Mouse (Mus musculus) embryo, embryonic 9.5 days (tissue): ENCODE measurements around the gene Fbn1.
"Not testable (repeated sequence)": the region's sequence is repeated elsewhere in the genome, so short reads cannot be mapped to it uniquely, and the experiment has no call there.

Source experiments
- DNase-seq: peaks from one replicate; pipeline ENCODE4 v3.0.0-alpha.2; 2017; ENCODE audit errors: extremely low spot score

Fbn1 gene

DNA sequence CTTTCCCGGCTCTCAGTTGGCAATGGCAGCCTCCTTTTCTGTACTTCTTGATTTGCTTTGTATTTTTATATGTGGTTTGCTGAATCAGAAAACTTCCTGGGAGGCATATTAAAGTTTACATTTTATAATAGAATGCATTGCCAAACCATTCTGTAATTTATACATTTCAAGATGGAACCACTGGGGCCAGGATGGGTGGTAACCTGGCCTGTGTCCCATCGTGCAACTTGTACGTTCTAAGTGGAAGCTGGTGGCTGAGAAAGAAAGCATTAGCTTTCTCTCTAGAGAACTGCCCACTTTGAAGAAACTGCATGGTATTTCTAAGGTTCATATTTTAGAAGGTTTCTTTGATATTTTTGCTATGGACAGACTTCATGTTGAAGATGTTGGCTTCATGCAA lies 212.3 kb downstream of the Fbn1 start:
- no peak for DNase-seq

DNA sequence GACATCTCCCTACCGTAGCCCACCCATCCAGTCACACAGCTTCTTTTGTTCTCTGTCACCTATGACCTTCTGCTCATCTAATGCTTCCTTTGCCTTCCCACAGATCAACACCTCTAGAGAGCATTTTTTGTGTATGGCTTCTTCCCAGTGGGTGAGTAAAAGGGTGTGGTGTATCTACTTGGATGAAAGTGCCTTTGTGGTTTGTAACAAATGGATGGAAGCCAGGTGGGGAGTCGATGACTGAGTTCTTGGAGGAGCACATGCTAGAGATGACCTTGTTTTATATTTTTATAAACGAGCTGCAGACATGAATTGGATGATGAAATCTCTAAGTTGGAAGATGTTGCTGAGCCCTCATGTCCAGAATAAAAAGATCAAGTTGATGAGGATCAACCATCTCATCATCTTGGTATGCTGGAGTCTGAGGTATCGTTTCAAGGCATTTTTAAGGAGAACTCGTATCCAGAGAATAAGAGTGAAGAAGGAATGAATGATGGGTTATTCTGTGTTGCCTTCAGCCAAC lies 213.8 kb downstream of the Fbn1 start:
- DNase-seq = no peak

DNA sequence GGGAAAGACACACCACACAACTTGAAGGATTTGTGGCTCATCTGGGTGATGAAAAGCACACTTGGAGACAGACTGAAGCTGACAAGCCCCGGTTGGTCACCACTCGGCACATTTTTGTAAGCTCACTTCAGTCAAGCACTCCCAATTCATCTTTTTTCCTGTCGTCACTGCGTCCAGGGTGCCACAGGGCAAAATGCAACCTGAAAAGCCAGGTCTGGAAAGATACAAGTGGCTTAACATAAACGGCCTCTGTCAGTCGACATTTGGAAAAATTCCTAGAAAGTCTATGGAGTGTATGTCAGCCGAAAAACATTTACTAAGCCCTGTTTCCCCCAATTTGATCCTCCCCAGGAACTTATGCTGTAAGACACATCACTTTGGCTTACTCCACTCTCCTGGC lies 215.2 kb downstream of the Fbn1 start:
- no peak for DNase-seq

DNA sequence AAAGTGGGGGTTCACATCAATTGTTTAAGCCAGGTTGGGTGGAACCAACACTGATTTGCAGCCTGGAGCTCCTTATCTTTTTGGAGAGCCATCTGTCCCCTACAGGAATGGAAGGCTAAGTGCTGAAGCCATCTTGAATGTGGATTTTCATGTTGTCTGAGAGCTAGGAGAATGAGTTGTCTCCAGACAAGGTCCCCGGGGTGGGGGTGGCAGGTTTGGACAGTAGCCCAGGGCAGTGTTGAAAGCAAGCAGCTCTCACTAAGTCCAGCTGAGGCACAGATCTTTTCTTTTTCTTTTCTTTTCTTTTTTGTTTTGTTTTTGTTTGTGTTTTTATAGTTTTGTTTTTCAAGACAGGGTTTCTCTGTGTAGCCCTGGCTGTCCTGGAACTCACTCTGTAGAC lies 216.7 kb downstream of the Fbn1 start:
- no peak for DNase-seq

DNA sequence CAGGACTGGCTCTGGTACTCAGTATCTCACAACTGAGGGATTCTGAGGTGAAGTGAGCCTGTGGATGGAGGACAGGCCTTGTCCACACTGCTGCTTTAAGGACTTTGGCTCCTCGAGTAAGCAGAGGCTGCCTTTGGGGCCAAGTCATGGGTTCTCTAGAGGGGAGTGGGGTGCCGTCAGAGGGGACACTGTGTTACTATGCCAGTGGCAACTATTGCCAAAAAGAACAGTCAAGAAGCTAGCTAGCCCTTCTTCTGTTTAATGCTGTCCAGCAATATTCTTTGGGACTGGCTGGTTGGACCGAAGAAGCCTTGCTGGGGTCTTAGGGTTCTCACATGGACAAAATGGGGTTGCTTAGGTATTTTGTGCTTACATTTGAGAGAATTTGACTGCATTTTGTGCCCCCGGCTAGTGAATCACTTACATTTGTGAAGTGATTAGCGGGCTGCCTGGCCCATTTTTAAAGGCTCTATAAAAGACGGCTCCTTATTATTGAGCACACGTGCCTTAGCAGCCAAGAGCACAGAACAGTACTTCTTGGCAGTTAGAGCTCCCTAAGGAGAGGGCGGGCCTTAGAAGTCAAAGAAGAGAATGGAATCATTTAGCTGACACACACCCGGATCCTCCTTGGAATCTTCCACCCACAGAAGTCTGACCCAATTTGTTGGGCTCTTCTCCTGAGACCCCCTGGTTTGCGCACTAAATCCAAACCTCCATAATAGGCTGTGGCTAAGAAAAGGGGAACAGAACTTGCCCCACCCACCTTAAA lies 217.4 kb downstream of the Fbn1 start:
- no peak for DNase-seq

DNA sequence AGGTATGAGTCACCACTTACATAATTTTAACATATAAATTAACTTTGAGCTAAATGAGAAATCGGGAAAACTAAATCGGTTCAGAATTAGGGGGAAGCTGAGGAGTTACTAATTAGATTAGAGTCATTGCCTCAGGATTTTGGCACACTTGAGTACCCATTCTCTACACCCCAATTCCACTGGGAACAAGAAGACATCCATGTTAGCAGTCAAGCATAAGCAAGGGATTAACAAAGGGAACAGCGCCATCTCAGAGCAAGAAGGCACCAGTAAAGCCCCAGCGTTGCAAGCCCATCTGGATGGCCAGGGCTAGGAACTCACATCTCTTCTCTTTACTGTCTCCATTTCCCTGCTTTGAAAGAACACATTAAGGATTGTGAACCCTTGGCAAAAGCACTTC lies 222.0 kb downstream of the Fbn1 start:
- no peak for DNase-seq

DNA sequence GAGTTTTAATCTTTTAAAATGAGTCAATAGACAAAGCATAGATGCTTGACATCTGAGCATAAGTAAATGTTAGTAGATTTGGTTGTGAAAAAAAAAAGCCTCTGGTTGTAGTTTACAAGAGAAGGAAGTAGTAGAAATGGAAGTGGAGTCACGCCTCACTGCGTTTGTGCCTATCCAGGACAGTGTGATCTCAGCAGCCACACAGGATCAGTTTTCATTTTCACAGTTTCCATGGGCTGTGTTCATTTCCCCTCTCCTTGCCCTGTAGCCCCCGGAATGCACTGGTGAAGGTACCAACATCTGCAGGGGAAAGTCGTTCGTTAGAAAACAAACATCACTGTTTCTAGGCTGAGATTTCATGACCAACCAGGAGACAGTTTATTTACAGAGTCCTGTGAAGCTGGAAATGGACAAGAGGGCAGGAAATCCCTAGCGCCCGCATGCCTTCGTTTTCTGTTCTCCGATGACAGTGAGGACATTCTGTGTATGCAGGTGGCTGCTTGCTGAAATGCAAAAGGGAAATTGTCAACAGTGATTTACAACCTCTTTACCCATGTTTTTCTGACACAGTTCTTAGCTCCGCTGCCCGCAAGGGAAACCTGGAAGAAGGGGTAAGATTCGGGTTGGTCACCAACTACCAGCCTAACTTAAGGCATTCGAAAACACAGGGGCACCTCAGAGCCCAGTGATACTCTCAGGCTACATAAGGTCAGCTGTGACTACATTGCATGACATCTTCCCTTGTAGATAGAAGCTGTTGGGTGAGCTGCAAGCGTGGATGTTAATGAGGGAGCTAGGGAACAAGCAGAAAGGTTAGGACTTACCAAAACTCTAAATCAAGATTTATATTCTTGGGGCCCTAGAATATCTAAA lies 225.2 kb downstream of the Fbn1 start:
- no peak for DNase-seq

DNA sequence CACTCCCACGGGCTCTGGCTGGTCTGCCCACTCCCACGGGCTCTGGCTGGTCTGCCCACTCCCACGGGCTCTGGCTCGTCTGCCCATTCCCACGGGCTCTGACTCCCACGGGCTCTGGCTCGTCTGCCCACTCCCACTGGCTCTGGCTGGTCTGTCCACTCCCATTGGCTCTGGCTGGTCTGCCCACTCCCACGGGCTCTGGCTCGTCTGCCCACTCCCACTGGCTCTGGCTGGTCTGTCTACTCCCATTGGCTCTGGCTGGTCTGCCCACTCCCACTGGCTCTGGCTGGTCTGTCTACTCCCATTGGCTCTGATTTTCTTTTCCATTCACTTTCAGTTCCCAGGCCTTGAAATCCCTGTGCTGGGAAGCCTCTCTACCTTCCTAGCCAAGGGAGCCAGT lies 227.8 kb downstream of the Fbn1 start:
- DNase-seq = not testable (repeated sequence)

DNA sequence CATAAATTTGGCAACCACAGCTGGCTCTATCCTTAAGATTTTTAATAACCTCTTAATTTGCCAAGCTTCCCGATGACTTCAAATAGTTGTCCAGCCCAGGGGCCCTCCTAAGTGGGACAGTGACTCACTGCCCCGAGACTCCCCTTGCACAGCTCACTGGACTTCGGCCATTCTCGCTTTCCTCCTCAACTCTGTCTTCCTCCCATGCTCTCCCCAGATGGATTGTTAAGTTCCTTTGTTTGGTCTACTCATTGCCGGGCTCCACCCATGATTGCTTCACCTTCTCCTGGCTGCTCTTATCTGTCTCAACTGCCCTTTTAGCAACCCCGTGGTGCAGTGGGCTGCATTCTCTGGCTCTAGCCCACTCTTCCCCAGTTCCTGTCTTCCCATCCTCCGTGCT lies 229.3 kb downstream of the Fbn1 start:
- DNase-seq = no peak

DNA sequence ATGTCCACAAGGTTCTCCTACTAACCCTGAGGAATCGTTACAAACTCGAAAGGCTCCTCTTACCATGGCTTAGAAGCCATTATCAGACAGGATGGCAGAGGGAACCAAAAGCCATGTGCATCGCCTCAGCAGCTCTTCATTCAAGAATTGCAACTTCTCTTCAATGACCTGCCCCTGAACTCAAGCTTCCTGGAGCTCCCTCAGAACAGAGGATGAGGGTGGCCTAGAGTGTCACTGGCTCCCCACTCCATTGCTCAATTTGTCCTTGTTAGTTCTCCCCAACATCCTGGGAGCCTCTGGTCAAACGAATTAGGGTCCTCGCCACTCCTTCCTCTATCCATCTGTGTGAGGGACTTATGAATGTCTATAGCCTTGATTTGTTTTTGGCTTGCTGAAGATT lies 231.1 kb downstream of the Fbn1 start:
- no peak for DNase-seq

DNA sequence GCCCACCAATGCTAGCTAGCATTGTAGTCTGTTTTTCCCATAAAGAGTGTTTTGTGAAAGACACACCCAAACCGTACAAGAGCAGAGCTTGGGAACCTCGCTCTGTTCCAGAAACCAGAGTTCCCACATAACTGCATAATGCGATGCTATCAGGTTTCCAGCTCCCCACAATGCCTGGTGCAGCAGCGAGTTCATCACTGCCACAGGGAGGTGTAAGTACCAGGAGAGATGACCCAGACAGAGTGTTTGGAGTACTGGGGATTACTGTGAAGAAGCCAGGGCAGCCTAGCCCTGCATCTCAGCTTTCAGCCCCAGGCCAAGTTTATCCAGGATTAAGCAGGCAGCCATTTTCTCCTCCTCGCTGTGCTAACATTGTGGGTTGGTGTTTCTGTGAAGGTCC lies 232.2 kb downstream of the Fbn1 start:
- DNase-seq = peak; percentile 14

DNA sequence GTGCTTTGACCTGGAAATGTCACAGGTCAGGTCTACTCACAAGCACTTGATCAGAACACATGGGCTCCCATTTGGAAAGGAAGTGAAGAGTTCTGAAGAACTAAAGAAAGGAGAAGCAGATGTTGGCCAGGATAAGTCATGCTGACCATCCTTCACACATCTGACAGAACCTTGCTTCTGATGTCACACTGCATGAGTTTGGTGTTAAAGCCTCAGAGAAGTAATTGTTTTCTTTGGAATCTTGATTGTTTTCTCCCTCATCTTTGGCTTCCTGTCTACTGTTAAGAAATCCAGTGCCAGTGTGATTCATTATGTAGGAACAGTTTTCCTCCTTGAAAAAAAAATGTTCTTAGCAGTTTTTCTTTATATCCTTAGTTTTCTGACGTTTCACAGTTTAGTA lies 238.9 kb downstream of the Fbn1 start:
- DNase-seq = no peak

DNA sequence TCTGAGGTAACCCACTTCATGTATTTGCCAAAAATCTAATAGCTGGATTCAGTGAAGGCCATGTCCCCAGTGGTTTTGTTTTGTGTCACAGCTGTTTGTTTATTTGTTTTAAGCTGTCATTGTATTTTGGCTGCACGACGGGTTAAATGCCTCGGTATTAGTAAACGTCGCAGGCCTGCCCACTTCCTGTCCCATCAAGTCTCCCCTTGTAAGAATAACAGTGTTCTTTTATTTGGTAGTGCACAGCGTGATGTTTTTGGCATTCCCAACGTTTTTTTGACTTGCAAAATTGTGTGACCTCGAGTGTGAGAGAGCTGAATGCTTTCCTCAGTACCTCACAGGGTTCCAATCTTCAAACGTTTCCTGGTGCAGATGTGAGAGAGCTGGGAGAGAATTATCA lies 244.0 kb downstream of the Fbn1 start:
- DNase-seq = no peak

DNA sequence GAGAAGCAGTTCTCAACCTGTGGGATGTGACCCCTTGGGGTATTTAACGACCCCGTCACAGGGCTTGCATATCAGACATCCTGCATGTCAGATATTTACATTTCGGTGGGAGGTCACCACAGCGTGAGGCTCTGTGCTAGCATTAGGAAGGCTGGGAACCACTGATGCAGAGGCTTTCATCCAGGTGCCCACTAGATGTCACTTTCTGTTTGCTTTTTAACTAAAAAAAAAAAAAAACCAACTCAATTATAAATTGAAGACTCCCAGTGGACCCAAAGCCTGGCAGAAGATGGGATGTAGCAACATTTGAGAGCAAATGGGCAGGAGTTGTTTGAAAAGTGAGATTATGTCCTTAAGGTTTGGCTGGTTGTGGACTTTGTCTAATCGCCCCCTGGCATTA lies 244.7 kb downstream of the Fbn1 start:
- peak; percentile 36 for DNase-seq

DNA sequence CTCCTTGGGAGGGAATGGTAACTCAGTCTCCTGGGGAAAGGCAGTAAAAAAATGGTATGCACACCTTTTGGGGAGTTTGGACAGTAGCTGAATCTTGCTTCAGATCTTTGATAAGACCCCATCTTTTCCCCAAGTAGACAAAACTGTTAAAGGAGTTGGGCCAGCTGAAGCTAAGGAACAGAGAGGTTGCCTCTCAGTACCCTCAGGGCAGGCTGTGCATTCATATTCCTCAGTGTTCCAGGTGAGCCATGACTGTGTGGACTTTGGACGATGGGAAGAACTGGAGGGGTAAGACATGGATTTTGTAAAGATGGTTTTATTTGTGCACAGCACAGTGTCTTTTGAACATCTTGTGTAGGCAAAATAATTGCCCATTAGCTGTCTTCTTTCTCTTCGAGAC lies 247.5 kb downstream of the Fbn1 start:
- no peak for DNase-seq

DNA sequence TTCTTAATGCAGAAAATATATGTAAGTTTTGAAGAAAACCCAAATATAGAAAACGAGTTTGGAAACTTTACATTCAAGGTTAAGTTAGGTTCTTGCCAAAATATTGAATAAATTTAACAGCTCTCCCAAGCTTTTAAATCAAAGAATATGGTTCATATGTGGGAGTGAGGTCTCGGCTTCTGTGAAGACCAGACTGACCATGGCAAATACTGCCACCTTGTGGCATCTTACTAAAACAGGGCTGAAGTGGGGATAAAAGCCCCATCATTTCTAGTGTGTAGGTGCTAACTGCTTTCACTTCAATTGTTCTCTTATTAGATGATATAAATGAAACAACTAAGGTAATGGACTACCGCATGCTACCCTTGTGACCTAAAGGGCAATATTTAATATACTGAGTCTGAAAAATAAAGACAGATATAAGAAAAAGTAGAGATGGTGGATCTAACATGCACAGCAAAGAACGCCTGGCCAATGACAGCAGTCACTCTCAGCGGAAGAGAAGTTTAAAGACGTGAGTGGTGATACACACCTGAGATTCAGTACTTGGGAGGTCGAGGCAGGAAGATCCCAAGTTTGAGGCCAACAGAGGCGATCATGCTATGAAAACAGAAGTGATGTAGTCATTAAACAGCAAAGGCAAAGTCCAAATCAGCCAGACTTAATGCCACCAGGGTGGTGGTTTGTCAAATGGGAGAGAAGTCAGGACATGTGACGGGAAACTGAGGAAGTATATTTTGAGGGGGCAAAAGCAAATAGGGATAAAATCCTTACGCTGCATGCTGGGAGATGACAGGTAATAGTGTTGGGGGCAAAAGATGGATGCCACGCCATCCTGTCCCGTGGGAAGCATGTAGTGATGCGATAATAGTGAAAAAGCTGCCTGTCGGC lies 248.3 kb downstream of the Fbn1 start:
- peak; percentile 25 for DNase-seq

DNA sequence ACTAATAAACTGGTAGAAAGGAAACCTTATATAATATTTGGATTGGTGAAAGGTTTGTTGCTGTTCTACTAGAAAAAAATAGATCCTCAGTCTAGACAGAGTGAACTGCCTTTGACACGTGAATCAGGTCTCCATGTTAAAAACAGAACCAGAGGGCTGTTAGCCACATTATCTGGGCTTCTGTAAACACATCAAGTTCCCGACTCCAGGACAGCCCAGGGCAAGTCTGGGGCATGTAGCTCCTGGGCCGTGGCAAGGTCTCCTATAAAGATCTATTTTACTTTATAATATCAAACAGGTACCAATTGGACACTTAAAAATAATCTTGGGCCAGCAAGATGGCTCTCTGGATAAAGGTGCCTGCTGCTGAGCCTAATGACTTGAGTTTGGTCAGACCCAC lies 251.9 kb downstream of the Fbn1 start:
- no peak for DNase-seq

DNA sequence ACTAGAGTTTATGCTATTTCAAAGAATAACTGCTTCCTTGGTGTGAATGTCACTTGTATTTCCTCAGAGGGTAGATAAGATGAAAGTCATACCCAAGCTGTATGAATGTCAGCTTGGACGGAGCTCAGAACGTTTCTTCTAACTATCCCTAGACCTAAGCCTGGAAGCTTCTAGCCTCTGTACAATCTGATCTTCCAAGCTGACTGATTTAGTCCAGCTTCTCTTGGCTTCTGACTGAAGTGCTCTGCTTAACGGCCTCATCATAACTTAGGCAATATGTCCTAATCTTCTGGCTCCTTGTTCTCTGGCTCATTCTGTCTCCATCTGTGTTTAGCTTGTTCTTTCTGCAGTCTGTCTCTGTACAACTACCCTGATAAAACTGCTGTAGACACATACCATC lies 253.2 kb downstream of the Fbn1 start:
- no peak for DNase-seq

DNA sequence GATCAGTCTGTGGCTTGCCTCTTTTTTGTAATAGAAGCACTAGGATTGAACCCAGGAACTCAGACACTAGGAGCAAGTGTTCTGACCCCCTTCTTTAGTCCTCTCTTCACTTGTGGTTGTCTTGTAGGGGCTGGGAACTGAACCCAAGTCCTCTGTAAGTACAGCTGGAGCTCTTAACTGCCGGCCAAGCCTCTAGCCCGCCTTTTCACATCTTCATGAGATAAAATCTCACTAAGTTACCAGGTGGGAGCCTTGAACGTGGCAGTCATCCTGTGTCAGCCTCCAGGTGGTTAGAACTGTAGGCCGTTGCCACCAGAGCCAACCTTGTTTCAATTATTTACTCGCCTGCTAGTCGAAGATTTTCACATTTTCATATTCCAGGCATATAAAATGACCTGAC lies 254.1 kb downstream of the Fbn1 start:
- no peak for DNase-seq

DNA sequence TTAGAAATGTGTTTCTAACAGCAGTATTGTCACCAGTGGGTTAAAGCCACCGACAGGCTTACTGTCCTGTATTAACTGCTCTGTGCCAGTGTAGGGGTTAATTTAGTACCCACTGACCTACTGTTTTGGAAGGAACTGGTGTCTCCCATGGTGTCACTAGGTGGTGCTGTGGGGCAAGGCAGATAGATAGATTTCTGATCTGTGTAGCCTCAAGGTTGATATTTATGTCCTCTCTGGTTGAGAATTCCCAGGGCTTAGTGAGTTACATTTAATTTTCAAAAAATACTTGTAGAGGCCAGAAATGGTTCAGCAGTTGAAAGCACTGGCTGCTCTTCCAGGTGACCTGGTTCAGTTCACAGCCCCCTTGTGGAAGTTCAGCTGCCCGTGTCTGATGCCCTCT lies 255.5 kb downstream of the Fbn1 start:
- DNase-seq = peak; percentile 39

DNA sequence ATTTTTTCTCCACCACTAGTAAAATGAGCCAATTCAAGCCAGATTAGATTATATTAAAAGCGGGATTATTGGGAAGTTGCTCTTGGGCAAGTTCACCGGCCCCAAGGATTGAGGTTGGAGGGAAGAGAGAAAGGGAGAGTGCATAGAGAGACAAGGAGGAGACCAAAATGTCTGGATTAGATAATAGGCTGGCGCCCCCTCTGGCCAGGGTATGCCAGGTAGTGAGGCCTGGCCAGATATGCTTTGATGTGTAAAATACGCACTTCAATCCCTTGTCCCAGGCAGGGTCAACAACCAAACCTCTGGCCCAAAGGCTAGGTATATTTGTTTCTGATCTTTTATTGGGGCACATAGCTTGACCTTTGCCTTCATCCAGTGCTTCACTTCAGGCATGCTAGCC lies 256.0 kb downstream of the Fbn1 start:
- no peak for DNase-seq
